Mouse (Mus musculus): ENCODE data around the gene Cipc. TPM values are rescaled to one million over a fixed set of nuclear protein-coding genes. Genes with fewer than 3 reads are reported as not detected.

The Cipc gene
- polyA plus RNA-seq, 1 experiment = 84.4 TPM

GRCm38 (mm10) chr12:86952331-86952850 is 5.5 kb downstream of the Cipc start:
- H3K27ac ChIP-seq (ENCODE audit: insufficient read depth, low read length) = peak overlapping the region; percentile 92
- peak overlapping the region; percentile 18; the same call in 1 of the 2 replicates for H3K4me3 ChIP-seq (ENCODE audit: insufficient read depth, low read length)
- H3K4me1 ChIP-seq (ENCODE audit: control insufficient read depth, insufficient read depth, low read length) = peaks cover 6% of the 10 kb centered on the region; the same call in 1 of the 2 replicates

GRCm38 (mm10) chr12:86955894-86956293 is 9.1 kb downstream of the Cipc start:
- H3K4me3 ChIP-seq (ENCODE audit: insufficient read depth, low read length) = no peak overlapping the region
- no peak for TF ChIP-seq CTCF (IDR thresholded peaks at IDR 0.05; ENCODE audit: extremely low read depth, insufficient read depth, low read length)
- TF ChIP-seq POLR2A (IDR thresholded peaks at IDR 0.05; ENCODE audit: extremely low read depth, insufficient read depth, low read length) = no peak
- H3K4me1 ChIP-seq (ENCODE audit: control insufficient read depth, insufficient read depth, low read length) = no peaks in the 10 kb centered on the region; the same call in 1 of the 2 replicates
- no peak overlapping the region for H3K27ac ChIP-seq (ENCODE audit: insufficient read depth, low read length)

More at GRCm38 (mm10) chr12:86952331-86952850, 5.5 kb downstream of the Cipc start:
- no peak for TF ChIP-seq CTCF (IDR thresholded peaks at IDR 0.05; ENCODE audit: extremely low read depth, insufficient read depth, low read length)
- TF ChIP-seq POLR2A (IDR thresholded peaks at IDR 0.05; ENCODE audit: extremely low read depth, insufficient read depth, low read length) = no peak

GRCm38 (mm10) chr12:86958558-86958957 is 11.7 kb downstream of the Cipc start:
- no peaks in the 10 kb centered on the region for H3K4me1 ChIP-seq (ENCODE audit: control insufficient read depth, insufficient read depth, low read length)
- TF ChIP-seq CTCF (IDR thresholded peaks at IDR 0.05; ENCODE audit: extremely low read depth, insufficient read depth, low read length) (no peak), POLR2A (IDR thresholded peaks at IDR 0.05; ENCODE audit: extremely low read depth, insufficient read depth, low read length) (no peak)
- H3K27ac ChIP-seq (ENCODE audit: insufficient read depth, low read length) = no peak overlapping the region
- H3K4me3 ChIP-seq (ENCODE audit: insufficient read depth, low read length) = no peak overlapping the region

- Histone ChIP-seq H3K27ac (ENCODE audit: insufficient read depth, low read length) (no peak overlapping the region), H3K4me1 (ENCODE audit: control insufficient read depth, insufficient read depth, low read length) (no peaks in the 10 kb centered on the region), H3K4me3 (ENCODE audit: insufficient read depth, low read length) (no peak overlapping the region)
- TF ChIP-seq POLR2A (IDR thresholded peaks at IDR 0.05; ENCODE audit: extremely low read depth, insufficient read depth, low read length) = no peak
- TF ChIP-seq CTCF (IDR thresholded peaks at IDR 0.05; ENCODE audit: extremely low read depth, insufficient read depth, low read length) = no peak
Observed at GRCm38 (mm10) chr12:86959661-86960060, 12.8 kb downstream of the Cipc start.

- TF ChIP-seq CTCF (IDR thresholded peaks at IDR 0.05; ENCODE audit: extremely low read depth, insufficient read depth, low read length) (no peak), POLR2A (IDR thresholded peaks at IDR 0.05; ENCODE audit: extremely low read depth, insufficient read depth, low read length) (no peak)
- H3K27ac ChIP-seq (ENCODE audit: insufficient read depth, low read length) = no peak overlapping the region
- no peaks in the 10 kb centered on the region for H3K4me1 ChIP-seq (ENCODE audit: control insufficient read depth, insufficient read depth, low read length)
- H3K4me3 ChIP-seq (ENCODE audit: insufficient read depth, low read length) = no peak overlapping the region
Observed at GRCm38 (mm10) chr12:86960138-86960537, 13.3 kb downstream of the Cipc start.

GRCm38 (mm10) chr12:86960791-86961335 is 14.0 kb downstream of the Cipc start:
- no peak overlapping the region for H3K27ac ChIP-seq (ENCODE audit: insufficient read depth, low read length)
- no peak for TF ChIP-seq CTCF (IDR thresholded peaks at IDR 0.05; ENCODE audit: extremely low read depth, insufficient read depth, low read length)
- TF ChIP-seq POLR2A (IDR thresholded peaks at IDR 0.05; ENCODE audit: extremely low read depth, insufficient read depth, low read length) = no peak
- H3K4me1 ChIP-seq (ENCODE audit: control insufficient read depth, insufficient read depth, low read length) = no peaks in the 10 kb centered on the region
- no peak overlapping the region for H3K4me3 ChIP-seq (ENCODE audit: insufficient read depth, low read length)

- Histone ChIP-seq H3K4me1 (ENCODE audit: control insufficient read depth, insufficient read depth, low read length) (no peaks in the 10 kb centered on the region), H3K4me3 (ENCODE audit: insufficient read depth, low read length) (no peak overlapping the region), H3K27ac (ENCODE audit: insufficient read depth, low read length) (no peak overlapping the region)
- TF ChIP-seq POLR2A (IDR thresholded peaks at IDR 0.05; ENCODE audit: extremely low read depth, insufficient read depth, low read length) (no peak), CTCF (IDR thresholded peaks at IDR 0.05; ENCODE audit: extremely low read depth, insufficient read depth, low read length) (no peak)
Observed at GRCm38 (mm10) chr12:86961589-86962344, 14.9 kb downstream of the Cipc start.

GRCm38 (mm10) chr12:86964278-86965057 is 17.6 kb downstream of the Cipc start:
- no peak overlapping the region for H3K27ac ChIP-seq (ENCODE audit: insufficient read depth, low read length)
- peaks cover 9% of the 10 kb centered on the region for H3K4me1 ChIP-seq (ENCODE audit: control insufficient read depth, insufficient read depth, low read length)
- TF ChIP-seq POLR2A (IDR thresholded peaks at IDR 0.05; ENCODE audit: extremely low read depth, insufficient read depth, low read length) = no peak
- no peak for TF ChIP-seq CTCF (IDR thresholded peaks at IDR 0.05; ENCODE audit: extremely low read depth, insufficient read depth, low read length)
- no peak overlapping the region for H3K4me3 ChIP-seq (ENCODE audit: insufficient read depth, low read length)

GRCm38 (mm10) chr12:86965237-86965799 is 18.5 kb downstream of the Cipc start:
- no peak for TF ChIP-seq CTCF (IDR thresholded peaks at IDR 0.05; ENCODE audit: extremely low read depth, insufficient read depth, low read length)
- TF ChIP-seq POLR2A (IDR thresholded peaks at IDR 0.05; ENCODE audit: extremely low read depth, insufficient read depth, low read length) = no peak
- Histone ChIP-seq H3K27ac (ENCODE audit: insufficient read depth, low read length) (peak overlapping the region; percentile 33; the same call in 1 of the 2 replicates), H3K4me3 (ENCODE audit: insufficient read depth, low read length) (no peak overlapping the region), H3K4me1 (ENCODE audit: control insufficient read depth, insufficient read depth, low read length) (peaks cover 11% of the 10 kb centered on the region)
